Comparison of ENCODE assay signal across 9 mouse cellular contexts in genomic region chr4:59035786-59036350, GRCm38 (mm10). TPM values are rescaled to one million over a fixed set of nuclear protein-coding genes. Genes with fewer than 3 reads are reported as not detected.
DNase-seq lines count a peak whose midpoint lies in the region; ATAC-seq and TF ChIP-seq lines count a peak whose summit lies in the region.
"Had no signal": no experiment of that assay in that cellular context is flagged by ENCODE, and none has a peak within 500 bp of the region (broad histone marks: within the 10 kb centered on the region; RNA-seq: fewer than 3 reads in every experiment).

No protein-coding gene starts in this region.

- peak overlapping the region; percentile 95 for H3K4me3 ChIP-seq in heart, embryonic 12.5 days
- peak overlapping the region; percentile 74 for H3K4me3 ChIP-seq in bone marrow macrophage, adult 2 months (ENCODE audit: insufficient read depth, low read length)
- H3K4me3 ChIP-seq in hindbrain, embryonic 12.5 days = peak overlapping the region; percentile 75
- H3K4me3 ChIP-seq in midbrain, embryonic 13.5 days (replicated peaks) = peak overlapping the region; percentile 74

- no peak for ATAC-seq in heart, embryonic 12.5 days (ENCODE audit: insufficient number of reproducible peaks, low FRiP score)
- peak; percentile 24 for ATAC-seq in hindbrain, embryonic 12.5 days (ENCODE audit: low FRiP score)
- peak; percentile 50 for ATAC-seq in midbrain, embryonic 13.5 days

- H3K27ac ChIP-seq in heart, embryonic 12.5 days (ENCODE audit: poor library complexity, severe bottlenecking) = no peak overlapping the region
- peak overlapping the region; percentile 88; the same call in 1 of the 2 replicates for H3K27ac ChIP-seq in bone marrow macrophage, adult 2 months (ENCODE audit: insufficient read depth, low read depth, low read length)
- peak overlapping the region; percentile 92 for H3K27ac ChIP-seq in hindbrain, embryonic 12.5 days
- peak overlapping the region; percentile 95 for H3K27ac ChIP-seq in midbrain, embryonic 13.5 days

- peaks cover 3% of the 10 kb centered on the region; the same call in 1 of the 2 replicates for H3K36me3 ChIP-seq in heart, embryonic 12.5 days
- H3K36me3 ChIP-seq in hindbrain, embryonic 12.5 days = peaks cover 5% of the 10 kb centered on the region
- peaks cover 13% of the 10 kb centered on the region for H3K36me3 ChIP-seq in midbrain, embryonic 13.5 days

- no peak for TF ChIP-seq CTCF in bone marrow macrophage, adult 2 months (IDR thresholded peaks at IDR 0.05; ENCODE audit: low read depth, low read length)

- H3K4me1 ChIP-seq in heart, embryonic 12.5 days (replicated peaks) = no peaks in the 10 kb centered on the region
- H3K4me1 ChIP-seq in bone marrow macrophage, adult 2 months (ENCODE audit: control insufficient read depth, insufficient read depth, low read length) = peaks cover 21% of the 10 kb centered on the region
- H3K4me1 ChIP-seq in hindbrain, embryonic 12.5 days = peaks cover 7% of the 10 kb centered on the region; the same call in 1 of the 2 replicates
- H3K4me1 ChIP-seq in midbrain, embryonic 13.5 days (replicated peaks) = peaks cover 11% of the 10 kb centered on the region; the same call in 1 of the 2 replicates

- intact Hi-C loops in heart, postnatal 36 days (cut with DNase I) = loop anchor here (1.0 to 2.0 kb wide), 2 partner anchors 33 to 51 kb away; partner anchors contain the start of gene Gm20503

- DNase-seq in heart, postnatal 36 days = no peak
- peak; percentile 34 for DNase-seq in 3134 (ENCODE audit: extremely low read depth, insufficient read length, low spot score)
- no peak for DNase-seq in adrenal gland, postnatal 4 days (ENCODE audit: low spot score in 2 of 2)
- DNase-seq in left cerebral cortex, adult 18-20 months (ENCODE audit: low spot score in 2 of 2) = no peak

- 74% methylated on average over 18 of the region's 18 CpGs for WGBS in heart, embryonic 12.5 days
- 58% methylated on average over 18 of the region's 18 CpGs for WGBS in hindbrain, embryonic 12.5 days
- WGBS in midbrain, embryonic 13.5 days = 60% methylated on average over 18 of the region's 18 CpGs

- peak overlapping the region; percentile 93 for H3K4me2 ChIP-seq in heart, embryonic 12.5 days
- peak overlapping the region; percentile 65 for H3K4me2 ChIP-seq in hindbrain, embryonic 12.5 days (replicated peaks)
- H3K4me2 ChIP-seq in midbrain, embryonic 13.5 days (replicated peaks) = peak overlapping the region; percentile 63

- H3K9me3 ChIP-seq in heart, embryonic 12.5 days (replicated peaks) = peaks cover 2% of the 10 kb centered on the region; the same call in 1 of the 2 replicates
- no peaks in the 10 kb centered on the region for H3K9me3 ChIP-seq in hindbrain, embryonic 12.5 days (replicated peaks)
- H3K9me3 ChIP-seq in midbrain, embryonic 13.5 days = no peaks in the 10 kb centered on the region; the same call in 1 of the 2 replicates

- H3K9ac ChIP-seq in heart, embryonic 12.5 days = peak overlapping the region; percentile 96; the same call in 1 of the 2 replicates
- H3K9ac ChIP-seq in hindbrain, embryonic 12.5 days = peak overlapping the region; percentile 86
- peak overlapping the region; percentile 90 for H3K9ac ChIP-seq in midbrain, embryonic 13.5 days (replicated peaks)

- no peak for TF ChIP-seq POLR2A in bone marrow macrophage, adult 2 months (IDR thresholded peaks at IDR 0.05; ENCODE audit: borderline replicate concordance, low read depth, low read length)

- H3K27me3 ChIP-seq in heart, embryonic 12.5 days (replicated peaks) = no peaks in the 10 kb centered on the region
- H3K27me3 ChIP-seq in hindbrain, embryonic 12.5 days = no peaks in the 10 kb centered on the region
- no peaks in the 10 kb centered on the region for H3K27me3 ChIP-seq in midbrain, embryonic 13.5 days

RNA-seq across cellular contexts. Expression of gene Gng10, which starts 1.0 kb away (rescaled TPM):
- polyA plus RNA-seq in heart, embryonic 12.5 days (2016; fragmentation: Nextera tagmentation; extraction: Ambion mirVana) = 38.8 and 47.7 TPM in 2 replicates
- 10 to 100 TPM; 16.6 to 17.0 TPM for total RNA-seq in heart, postnatal 36 days (2021)
- 54.3 and 60.2 TPM in 2 replicates for polyA plus RNA-seq in bone marrow macrophage, adult 2 months (2012; ENCODE audit: insufficient read depth, insufficient read length, missing spikeins)
- polyA plus RNA-seq in hindbrain, embryonic 12.5 days (2016; fragmentation: Nextera tagmentation; extraction: Ambion mirVana) = 107 and 125 TPM in 2 replicates
- polyA plus RNA-seq in midbrain, embryonic 13.5 days (2015; fragmentation: Nextera tagmentation; extraction: Ambion mirVana) = 123 and 145 TPM in 2 replicates
- 10 to 100 TPM; 48.1 to 55.9 TPM for total RNA-seq in adrenal gland, postnatal 4 days (2021)
- total RNA-seq in left cerebral cortex, adult 18-20 months (2021) = 10 to 100 TPM; 63.3 to 64.8 TPM

RNA-seq across cellular contexts. Expression of gene Gm20503, which starts 32.9 kb away (rescaled TPM):
- 14.6 and 17.5 TPM in 2 replicates for polyA plus RNA-seq in heart, embryonic 12.5 days (2016; fragmentation: Nextera tagmentation; extraction: Ambion mirVana)
- 1 to 10 TPM; 2.7 TPM for total RNA-seq in heart, postnatal 36 days (2021)
- polyA plus RNA-seq in bone marrow macrophage, adult 2 months (2012; ENCODE audit: insufficient read depth, insufficient read length, missing spikeins) = 2.6 TPM in 1 of 2 replicates, not detected in the other
- polyA plus RNA-seq in hindbrain, embryonic 12.5 days (2016; fragmentation: Nextera tagmentation; extraction: Ambion mirVana) = 11.7 and 14.6 TPM in 2 replicates
- 6.8 and 9.5 TPM in 2 replicates for polyA plus RNA-seq in midbrain, embryonic 13.5 days (2015; fragmentation: Nextera tagmentation; extraction: Ambion mirVana)
- total RNA-seq in adrenal gland, postnatal 4 days (2021) = 1 to 10 TPM; 1.1 to 3.1 TPM
- 1 to 10 TPM; 1.7 to 3.3 TPM for total RNA-seq in left cerebral cortex, adult 18-20 months (2021)
- polyA plus RNA-seq: brain, embryonic 14.5 days had no signal

RNA-seq across cellular contexts. Expression of gene Dnajc25, which starts 41.0 kb away (rescaled TPM):
- 12.3 and 14.1 TPM in 2 replicates for polyA plus RNA-seq in heart, embryonic 12.5 days (2016; fragmentation: Nextera tagmentation; extraction: Ambion mirVana)
- total RNA-seq in heart, postnatal 36 days (2021) = 10 to 100 TPM; 18.7 to 19.5 TPM
- 7.7 and 7.9 TPM in 2 replicates for polyA plus RNA-seq in bone marrow macrophage, adult 2 months (2012; ENCODE audit: insufficient read depth, insufficient read length, missing spikeins)
- 7.5 and 8.6 TPM in 2 replicates for polyA plus RNA-seq in hindbrain, embryonic 12.5 days (2016; fragmentation: Nextera tagmentation; extraction: Ambion mirVana)
- 6.0 and 7.5 TPM in 2 replicates for polyA plus RNA-seq in midbrain, embryonic 13.5 days (2015; fragmentation: Nextera tagmentation; extraction: Ambion mirVana)
- 10 to 100 TPM; 19.4 to 20.9 TPM for total RNA-seq in adrenal gland, postnatal 4 days (2021)
- 1 to 10 TPM; 5.7 TPM for total RNA-seq in left cerebral cortex, adult 18-20 months (2021)

RNA-seq across cellular contexts. Expression of gene Ptgr1, which starts 48.9 kb away (rescaled TPM):
- 9.0 and 9.7 TPM in 2 replicates for polyA plus RNA-seq in heart, embryonic 12.5 days (2016; fragmentation: Nextera tagmentation; extraction: Ambion mirVana)
- total RNA-seq in heart, postnatal 36 days (2021) = 1 to 10 TPM; 3.0 to 5.3 TPM
- 25.2 and 27.3 TPM in 2 replicates for polyA plus RNA-seq in bone marrow macrophage, adult 2 months (2012; ENCODE audit: insufficient read depth, insufficient read length, missing spikeins)
- polyA plus RNA-seq in hindbrain, embryonic 12.5 days (2016; fragmentation: Nextera tagmentation; extraction: Ambion mirVana) = 15.0 and 15.5 TPM in 2 replicates
- polyA plus RNA-seq in midbrain, embryonic 13.5 days (2015; fragmentation: Nextera tagmentation; extraction: Ambion mirVana) = 4.8 and 5.4 TPM in 2 replicates
- total RNA-seq in adrenal gland, postnatal 4 days (2021) = 10 to 100 TPM; 27.4 to 29.8 TPM
- total RNA-seq in left cerebral cortex, adult 18-20 months (2021) = 1 to 10 TPM; 2.1 TPM
